In the genomic region with DNA sequence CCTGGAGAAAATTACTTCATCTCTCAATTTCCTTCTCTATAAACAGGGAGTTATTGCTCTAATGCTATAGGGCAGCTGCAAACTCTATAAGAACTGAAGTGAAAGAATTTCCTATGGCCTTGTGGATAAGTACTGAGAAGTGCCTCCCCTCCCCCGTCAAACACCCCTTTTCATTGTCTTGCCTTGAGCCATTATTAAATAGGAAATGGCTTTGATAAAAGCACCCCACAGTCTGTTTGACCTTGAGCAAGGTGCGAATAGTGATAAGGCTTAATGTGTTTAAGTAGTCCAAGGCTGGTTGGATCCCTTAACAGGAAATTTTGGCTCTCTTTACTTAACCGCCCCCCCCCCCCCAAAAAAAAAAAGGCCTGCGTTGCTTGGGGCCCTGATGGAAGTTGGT, we compare ENCODE assay signal across 28 mouse cellular contexts.
DNase-seq lines count a peak whose midpoint lies in the region; ATAC-seq lines count a peak whose summit lies in the region.
"Had no signal": no experiment of that assay in that cellular context is flagged by ENCODE, and none has a peak within 500 bp of the region (broad histone marks: within the 10 kb centered on the region; RNA-seq: fewer than 3 reads in every experiment).

No protein-coding gene starts in this region.

- H3K4me3 ChIP-seq in liver, embryonic 11.5 days (ENCODE audit: low read depth, low read length): no peak overlapping the region
- no peak overlapping the region for H3K4me3 ChIP-seq in liver, embryonic 12.5 days
- H3K4me3 ChIP-seq in midbrain, embryonic 10.5 days: no peak overlapping the region
- no peak overlapping the region for H3K4me3 ChIP-seq in midbrain, embryonic 15.5 days
- H3K4me3 ChIP-seq: embryonic facial prominence, embryonic 13.5 days; forebrain, embryonic 10.5 days; forebrain, embryonic 15.5 days; heart, embryonic 13.5 days; hindbrain, embryonic 15.5 days; kidney, embryonic 15.5 days; left cerebral cortex, adult 2 months; limb, embryonic 12.5 days; midbrain, embryonic 12.5 days had no signal

- WGBS in liver, embryonic 11.5 days: 42% methylated on average over 4 of the region's 4 CpGs
- WGBS in liver, embryonic 12.5 days (ENCODE audit: insufficient replicate concordance): 45% methylated on average over 4 of the region's 4 CpGs
- 76% methylated on average over 4 of the region's 4 CpGs for WGBS in midbrain, embryonic 10.5 days
- 78% methylated on average over 4 of the region's 4 CpGs for WGBS in midbrain, embryonic 15.5 days

- no peaks in the 10 kb centered on the region for H3K9me3 ChIP-seq in liver, embryonic 11.5 days (ENCODE audit: control insufficient read depth, low read length)
- H3K9me3 ChIP-seq in liver, embryonic 12.5 days (replicated peaks): no peaks in the 10 kb centered on the region
- H3K9me3 ChIP-seq in midbrain, embryonic 10.5 days (replicated peaks): no peaks in the 10 kb centered on the region
- H3K9me3 ChIP-seq in midbrain, embryonic 15.5 days: no peaks in the 10 kb centered on the region
- H3K9me3 ChIP-seq: embryonic facial prominence, embryonic 13.5 days; forebrain, embryonic 10.5 days; forebrain, embryonic 15.5 days; heart, embryonic 13.5 days; hindbrain, embryonic 15.5 days; kidney, embryonic 15.5 days; limb, embryonic 12.5 days; midbrain, embryonic 12.5 days had no signal

- H3K4me2 ChIP-seq in liver, embryonic 11.5 days: no peak overlapping the region
- no peak overlapping the region for H3K4me2 ChIP-seq in liver, embryonic 12.5 days
- no peak overlapping the region for H3K4me2 ChIP-seq in midbrain, embryonic 15.5 days
- H3K4me2 ChIP-seq: embryonic facial prominence, embryonic 13.5 days; forebrain, embryonic 15.5 days; heart, embryonic 13.5 days; hindbrain, embryonic 15.5 days; kidney, embryonic 15.5 days; limb, embryonic 12.5 days; midbrain, embryonic 12.5 days had no signal

- H3K36me3 ChIP-seq in liver, embryonic 11.5 days (ENCODE audit: control insufficient read depth, insufficient read depth, low read length): no peaks in the 10 kb centered on the region
- H3K36me3 ChIP-seq in liver, embryonic 12.5 days: no peaks in the 10 kb centered on the region
- no peaks in the 10 kb centered on the region for H3K36me3 ChIP-seq in midbrain, embryonic 10.5 days
- H3K36me3 ChIP-seq in midbrain, embryonic 15.5 days (replicated peaks): no peaks in the 10 kb centered on the region
- H3K36me3 ChIP-seq: embryonic facial prominence, embryonic 13.5 days; forebrain, embryonic 10.5 days; forebrain, embryonic 15.5 days; heart, embryonic 13.5 days; hindbrain, embryonic 15.5 days; kidney, embryonic 15.5 days; limb, embryonic 12.5 days; midbrain, embryonic 12.5 days had no signal

- ATAC-seq in liver, embryonic 11.5 days (replicated peaks; ENCODE audit: low FRiP score): peak; percentile 46
- ATAC-seq in liver, embryonic 12.5 days: no peak
- no peak for ATAC-seq in midbrain, embryonic 15.5 days (replicated peaks)
- 0 out of 2 replicates have a peak, but pooled peaks have one; percentile 5 for ATAC-seq in megakaryocyte progenitor cell, adult 5-6 weeks (replicated peaks; ENCODE audit: poor library complexity)
- ATAC-seq: forebrain, embryonic 15.5 days; inflammation-experienced regulatory T-cells, adult 6 months; liver, postnatal 0 days had no signal

- no peak overlapping the region for H3K27ac ChIP-seq in liver, embryonic 11.5 days (ENCODE audit: low read depth, low read length)
- no peak overlapping the region for H3K27ac ChIP-seq in liver, embryonic 12.5 days
- H3K27ac ChIP-seq in midbrain, embryonic 10.5 days (replicated peaks): no peak overlapping the region
- no peak overlapping the region for H3K27ac ChIP-seq in midbrain, embryonic 15.5 days
- H3K27ac ChIP-seq: embryonic facial prominence, embryonic 13.5 days; forebrain, embryonic 10.5 days; forebrain, embryonic 15.5 days; heart, embryonic 13.5 days; hindbrain, embryonic 15.5 days; kidney, embryonic 15.5 days; left cerebral cortex, adult 2 months; limb, embryonic 12.5 days; midbrain, embryonic 12.5 days had no signal

- H3K9ac ChIP-seq in liver, embryonic 11.5 days (ENCODE audit: low read depth, low read length): no peak overlapping the region
- H3K9ac ChIP-seq in liver, embryonic 12.5 days: no peak overlapping the region
- no peak overlapping the region for H3K9ac ChIP-seq in midbrain, embryonic 15.5 days
- H3K9ac ChIP-seq: embryonic facial prominence, embryonic 13.5 days; forebrain, embryonic 15.5 days; heart, embryonic 13.5 days; hindbrain, embryonic 15.5 days; kidney, embryonic 15.5 days; limb, embryonic 12.5 days; liver, postnatal 0 days; midbrain, embryonic 12.5 days had no signal

- no peaks in the 10 kb centered on the region for H3K27me3 ChIP-seq in liver, embryonic 11.5 days (replicated peaks; ENCODE audit: control insufficient read depth, insufficient read depth, low read length)
- no peaks in the 10 kb centered on the region for H3K27me3 ChIP-seq in liver, embryonic 12.5 days (replicated peaks)
- H3K27me3 ChIP-seq in midbrain, embryonic 10.5 days (ENCODE audit: low read depth, poor library complexity, severe bottlenecking): no peaks in the 10 kb centered on the region
- H3K27me3 ChIP-seq in midbrain, embryonic 15.5 days (replicated peaks): no peaks in the 10 kb centered on the region
- H3K27me3 ChIP-seq: embryonic facial prominence, embryonic 13.5 days; forebrain, embryonic 15.5 days; heart, embryonic 13.5 days; hindbrain, embryonic 15.5 days; kidney, embryonic 15.5 days; limb, embryonic 12.5 days; midbrain, embryonic 12.5 days had no signal

- DNase-seq in liver, embryonic 11.5 days (ENCODE audit: low spot score): no peak
- peak; percentile 5 for DNase-seq in midbrain, embryonic 10.5 days (ENCODE audit: low spot score)
- DNase-seq in adipocyte (ENCODE audit: low spot score) (no peak), MN1 (ENCODE audit: low spot score) (no peak)
- DNase-seq: adrenal gland, postnatal 14 days; B cell, adult 2 months; cerebellum, adult 11-12 months; cerebellum, adult 9-11 months; gastrocnemius, postnatal 25 days; heart, adult 18-20 months; kidney, adult 18-20 months; kidney, postnatal 25 days; liver, postnatal 0 days; thymus, adult 18-20 months; thymus, postnatal 25 days had no signal

- H3K4me1 ChIP-seq in liver, embryonic 11.5 days (replicated peaks; ENCODE audit: control insufficient read depth, insufficient read depth, low read length): peaks cover 4% of the 10 kb centered on the region; the same call in 1 of the 2 replicates
- peaks cover 10% of the 10 kb centered on the region; the same call in 1 of the 2 replicates for H3K4me1 ChIP-seq in liver, embryonic 12.5 days
- no peaks in the 10 kb centered on the region for H3K4me1 ChIP-seq in midbrain, embryonic 10.5 days
- H3K4me1 ChIP-seq in midbrain, embryonic 15.5 days: no peaks in the 10 kb centered on the region
- H3K4me1 ChIP-seq: embryonic facial prominence, embryonic 13.5 days; forebrain, embryonic 15.5 days; hindbrain, embryonic 15.5 days; midbrain, embryonic 12.5 days had no signal

Comparison
In these comparisons a context has a peak if more than half of its experiments do, and no peak if none do; other contexts are left out.
1. ATAC-seq: peak in liver, embryonic 11.5 days (single experiment) and megakaryocyte progenitor cell, adult 5-6 weeks (single experiment); none in liver, embryonic 12.5 days (single experiment) and midbrain, embryonic 15.5 days (single experiment).